Mouse (Mus musculus): Measurements from ENCODE around the gene Fmo1.

- no peak for TF ChIP-seq POLR2A (IDR thresholded peaks at IDR 0.05; ENCODE audit: extremely low read depth, insufficient read depth, low read length)
- TF ChIP-seq CTCF (IDR thresholded peaks at IDR 0.05; ENCODE audit: low read depth, low read length) = no peak
Measured at GRCm38 (mm10) chr1:162871701-162872311, 5.4 kb upstream of the Fmo1 start.

Data from liver, adult 2 months (tissue).